Mouse (Mus musculus) hindbrain, embryonic 10.5 days (tissue): Measurements from ENCODE around the gene Tmem201. TPM values are rescaled to one million over a fixed set of nuclear protein-coding genes. Genes with fewer than 3 reads are reported as not detected.

Source experiments
- DNase-seq: peaks from one replicate; pipeline ENCODE4 v3.0.0-alpha.2; 2017; ENCODE audit warnings: low spot score
- H3K27ac ChIP-seq: fragments of 300-500 bp; sonication (generic); 2 replicates; pipeline ENCODE4 v1.5.1; 2016; ENCODE audit warnings: mild to moderate bottlenecking, moderate library complexity
- H3K27me3 ChIP-seq: fragments of 300-500 bp; sonication (generic); 2 replicates; pipeline ENCODE4 v1.6.1; 2016; ENCODE audit warnings: mild to moderate bottlenecking; ENCODE audit not compliant: poor library complexity, insufficient read depth, severe bottlenecking
- H3K36me3 ChIP-seq: fragments of 300-500 bp; sonication (generic); 2 replicates; pipeline ENCODE4 v1.6.1; 2016; ENCODE audit warnings: mild to moderate bottlenecking, moderate library complexity
- H3K4me1 ChIP-seq: fragments of 300-500 bp; sonication (generic); replicated peaks from 2 replicates; pipeline ENCODE4 v1.6.1; 2016; ENCODE audit warnings: mild to moderate bottlenecking
- H3K4me3 ChIP-seq: fragments of 300-500 bp; sonication (generic); 2 replicates; pipeline ENCODE4 v1.5.1; 2016; ENCODE audit warnings: mild to moderate bottlenecking, moderate library complexity
- H3K9me3 ChIP-seq: fragments of 300-500 bp; sonication (generic); 2 replicates; pipeline ENCODE4 v1.6.1; 2016; ENCODE audit warnings: mild to moderate bottlenecking, moderate library complexity
- WGBS: fragments of 180-500 bp; shearing (Covaris S2); methylation state at CpG from one replicate; pipeline ENCODE4 v1.1.7; 2016; 5-methylcytosine and 5-hydroxymethylcytosine counted together
- polyA plus RNA-seq: library from polyadenylated mRNA; unstranded; fragments of >200 nt; fragmentation: Nextera tagmentation; extraction: Ambion mirVana; gene quantifications from 2 replicates; pipeline ENCODE4 v1.2.1, GENCODE M21; 2016

Tmem201 gene
- polyA plus RNA-seq, 1 experiment from 2014 or later: 44.4 TPM

DNA sequence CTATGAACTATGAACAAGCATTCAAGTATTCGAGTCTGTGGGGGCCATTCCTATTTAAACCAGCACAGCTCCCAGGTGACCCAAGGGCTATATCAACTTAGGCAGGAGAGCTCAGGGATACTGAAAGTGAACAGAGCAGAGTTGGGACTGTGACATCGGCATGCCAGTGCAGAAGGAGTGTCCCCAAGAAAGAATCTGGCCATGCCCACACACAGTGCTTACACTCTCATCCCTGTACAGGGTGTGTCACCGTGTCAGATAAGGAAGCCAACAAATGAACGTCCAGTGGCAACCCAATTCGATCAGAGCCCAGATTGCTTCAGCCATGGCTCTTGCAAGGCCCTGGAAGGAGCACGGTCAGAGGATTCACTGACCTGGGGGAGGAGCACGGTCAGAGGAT is 32.5 kb downstream of the Tmem201 start:
- Histone ChIP-seq H3K4me1 (peaks cover 17% of the 10 kb centered on the region; the same call in 1 of the 2 replicates), H3K9me3 (no peaks in the 10 kb centered on the region), H3K4me3 (no peak overlapping the region), H3K27me3 (peaks cover 13% of the 10 kb centered on the region), H3K27ac (no peak overlapping the region), H3K36me3 (no peaks in the 10 kb centered on the region)
- WGBS: 77% methylated on average over 7 of the region's 7 CpGs
- no peak for DNase-seq

DNA sequence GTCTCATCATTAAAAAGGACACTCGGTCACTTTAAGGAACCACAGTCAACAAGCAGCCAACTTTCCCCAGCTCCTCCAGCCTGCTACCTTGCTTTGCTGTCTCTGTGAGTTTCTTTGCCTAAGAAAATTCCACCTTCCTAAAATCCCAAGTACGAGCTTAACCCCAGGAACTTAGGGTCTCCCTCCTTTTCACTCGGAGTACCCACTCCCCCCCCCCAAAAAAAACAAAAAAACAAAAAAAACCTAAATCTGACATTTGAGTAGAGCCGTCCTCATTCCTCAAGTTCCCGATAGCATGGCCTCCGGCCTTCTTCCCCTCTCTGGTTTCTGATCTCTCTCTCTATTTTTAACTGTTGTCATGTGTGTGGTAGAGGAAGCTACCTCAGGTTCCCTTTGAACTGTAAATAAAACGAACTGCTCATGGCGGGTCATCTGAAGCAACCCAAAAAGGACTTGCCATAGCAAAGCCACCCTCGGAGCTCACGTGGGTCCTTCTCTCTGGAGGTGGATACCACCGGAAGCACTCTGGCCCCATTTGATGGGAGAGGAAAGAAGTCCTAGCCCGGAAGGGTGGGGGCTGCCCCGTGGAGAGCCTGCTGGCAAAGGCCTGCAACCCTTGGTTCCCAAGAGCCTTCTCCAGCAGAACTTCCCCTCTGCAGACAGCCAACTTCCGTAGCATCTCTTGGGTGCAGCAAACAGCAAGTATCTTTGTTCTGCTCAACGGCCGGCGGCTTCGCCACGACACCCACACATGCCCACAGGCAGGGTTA is 35.4 kb downstream of the Tmem201 start, which contains the start of gene Pik3cd:
Gene Pik3cd, minus strand, starts transcription at position 362 of the 770 bp plus-strand sequence.
- peaks cover 29% of the 10 kb centered on the region for H3K4me1 ChIP-seq
- no peak for DNase-seq
- no peak within 1 kb of the TSS for H3K27ac ChIP-seq
- no peaks in the 10 kb centered on the region for H3K9me3 ChIP-seq
- H3K27me3 ChIP-seq: peaks cover 41% of the 10 kb centered on the region
- 68% methylated on average over 19 of the region's 19 CpGs for WGBS
- H3K36me3 ChIP-seq: no peaks in the 10 kb centered on the region
- H3K4me3 ChIP-seq: no peak within 1 kb of the TSS

DNA sequence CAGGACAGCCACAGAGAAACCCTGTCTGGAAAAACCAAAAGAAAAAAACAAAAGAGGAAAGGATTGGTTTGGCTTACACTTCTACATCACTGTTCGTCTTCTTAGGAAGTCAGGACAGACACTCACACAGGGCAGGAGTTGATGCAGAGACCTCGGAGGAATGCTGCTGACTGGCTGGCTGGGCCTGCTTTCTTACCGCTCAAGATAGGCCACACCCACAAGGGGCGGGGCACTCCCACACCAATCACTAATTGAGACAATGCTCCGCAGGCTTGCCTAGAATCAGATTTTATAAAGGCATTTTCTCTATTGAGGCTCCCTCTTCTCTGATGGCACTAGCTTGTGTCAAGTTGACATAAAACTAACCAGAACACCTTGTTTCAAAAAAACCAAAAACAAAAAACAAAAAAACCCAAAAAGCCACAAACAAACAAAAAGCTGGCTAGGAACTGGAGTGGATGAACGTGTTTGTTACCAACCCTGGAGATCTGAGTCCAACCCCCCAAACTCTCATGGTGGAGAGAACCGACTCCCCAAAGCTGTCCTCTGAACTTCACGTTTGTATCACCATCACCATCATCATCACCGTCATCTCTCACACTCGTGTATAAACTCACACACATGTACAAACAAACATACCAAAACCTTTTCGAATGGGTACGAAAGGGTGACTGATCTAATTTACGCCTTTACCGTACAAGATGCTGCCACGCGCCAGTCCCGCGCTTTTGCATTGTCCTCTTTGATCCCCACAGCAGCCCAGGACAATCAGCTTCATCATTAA is 36.2 kb downstream of the Tmem201 start:
- Histone ChIP-seq H3K36me3 (no peaks in the 10 kb centered on the region), H3K9me3 (no peaks in the 10 kb centered on the region), H3K4me1 (peaks cover 35% of the 10 kb centered on the region), H3K27ac (no peak overlapping the region), H3K27me3 (peaks cover 49% of the 10 kb centered on the region), H3K4me3 (no peak overlapping the region)
- 61% methylated on average over 18 of the region's 18 CpGs for WGBS
- DNase-seq: no peak

DNA sequence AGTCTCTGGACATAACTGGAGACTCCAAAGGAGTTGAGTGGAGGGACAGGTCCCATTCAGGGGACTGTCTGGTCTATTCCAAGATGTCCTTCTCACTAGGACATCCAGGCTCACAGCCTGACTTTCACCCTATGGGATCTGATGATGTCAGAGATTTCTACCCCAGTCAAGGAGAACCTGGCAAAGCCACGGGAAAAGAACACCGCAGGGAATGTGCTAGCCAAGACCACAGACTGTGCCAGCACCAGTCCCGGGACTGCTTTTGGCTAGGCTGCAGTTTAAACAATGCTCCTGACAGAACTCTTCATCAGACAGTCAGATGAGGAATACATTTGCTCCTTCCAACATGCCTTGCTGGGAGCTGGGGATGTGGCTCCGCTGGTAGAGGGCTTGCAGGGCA is 37.9 kb downstream of the Tmem201 start:
- 84% methylated on average over 4 of the region's 4 CpGs for WGBS
- DNase-seq: no peak
- no peak overlapping the region for H3K4me3 ChIP-seq
- peaks cover 64% of the 10 kb centered on the region for H3K27me3 ChIP-seq
- H3K27ac ChIP-seq: no peak overlapping the region
- no peaks in the 10 kb centered on the region for H3K36me3 ChIP-seq
- no peaks in the 10 kb centered on the region for H3K9me3 ChIP-seq
- peaks cover 43% of the 10 kb centered on the region for H3K4me1 ChIP-seq

DNA sequence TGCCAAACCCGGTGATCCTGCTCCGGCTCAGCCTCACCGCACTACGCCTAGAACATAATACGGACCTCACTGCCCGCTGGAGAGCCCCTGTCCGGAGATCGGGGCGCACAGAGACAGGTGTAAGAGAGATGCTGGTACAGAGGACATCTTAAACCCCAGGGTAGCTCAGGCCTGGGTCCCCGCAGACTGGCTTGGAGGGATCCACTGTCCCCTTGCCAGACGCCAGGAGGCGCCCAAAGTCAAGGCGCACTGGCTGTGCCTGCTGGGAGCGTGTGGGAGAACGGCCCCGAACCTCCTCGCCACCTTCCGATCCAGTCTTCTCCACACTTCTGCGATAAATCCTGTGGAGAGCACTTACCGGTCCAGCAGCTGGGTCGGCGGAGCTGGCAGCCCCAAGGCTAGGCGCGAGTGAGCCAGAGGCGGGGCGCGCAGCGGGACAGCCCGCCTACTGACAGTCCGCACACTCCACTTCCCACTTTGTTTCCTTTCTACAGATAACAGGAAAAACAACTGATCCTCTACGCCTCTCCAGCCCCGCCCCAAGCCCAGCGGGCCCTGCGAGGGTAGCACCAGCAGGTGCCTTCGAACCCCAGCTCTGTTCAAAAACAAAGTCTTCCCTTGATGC is 39.5 kb downstream of the Tmem201 start:
- under 1% methylated on average over 35 of the region's 35 CpGs for WGBS
- Histone ChIP-seq H3K27me3 (peaks cover 64% of the 10 kb centered on the region), H3K36me3 (no peaks in the 10 kb centered on the region), H3K9me3 (no peaks in the 10 kb centered on the region), H3K4me1 (peaks cover 43% of the 10 kb centered on the region), H3K4me3 (peak overlapping the region; percentile 60), H3K27ac (peak overlapping the region; percentile 79)
- peak; percentile 75 for DNase-seq

DNA sequence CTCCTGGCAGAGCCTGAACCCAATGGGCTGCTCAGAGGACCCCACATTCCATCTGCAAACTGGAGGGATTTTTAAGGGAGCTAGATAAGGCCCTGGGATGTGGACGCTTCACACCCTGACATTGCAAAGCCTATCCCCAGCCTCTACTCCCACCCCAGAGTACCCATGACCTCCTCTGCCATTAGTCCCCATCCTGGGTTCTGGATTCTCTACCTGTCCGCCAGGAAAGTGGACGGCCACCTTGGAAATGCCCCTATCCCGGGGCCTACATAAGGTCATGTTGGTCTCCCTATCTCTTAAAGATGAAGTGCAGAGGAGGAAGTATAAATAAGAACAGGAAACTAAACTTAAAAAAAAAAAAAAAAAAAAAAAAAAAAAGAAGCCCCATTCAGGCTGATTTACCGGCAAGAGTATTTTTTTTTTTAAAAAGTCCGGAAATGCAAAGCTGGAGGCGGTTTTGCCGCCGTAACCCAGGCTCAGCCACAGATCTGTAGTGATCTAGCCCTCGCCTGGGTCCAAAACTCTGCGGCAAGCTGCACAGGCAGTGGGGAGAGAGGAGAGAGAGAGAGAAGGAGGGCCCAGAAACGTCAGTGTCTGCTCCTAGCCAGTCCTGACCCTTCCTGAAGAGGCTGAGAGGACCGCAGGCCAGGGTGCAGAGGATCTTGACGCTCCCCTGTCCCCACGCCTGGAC is 40.2 kb downstream of the Tmem201 start:
- H3K36me3 ChIP-seq: no peaks in the 10 kb centered on the region
- peaks cover 40% of the 10 kb centered on the region for H3K4me1 ChIP-seq
- peak overlapping the region; percentile 79 for H3K27ac ChIP-seq
- H3K9me3 ChIP-seq: no peaks in the 10 kb centered on the region
- WGBS: 14% methylated on average over 15 of the region's 15 CpGs
- no peak for DNase-seq
- peaks cover 61% of the 10 kb centered on the region for H3K27me3 ChIP-seq
- H3K4me3 ChIP-seq: peak overlapping the region; percentile 60

DNA sequence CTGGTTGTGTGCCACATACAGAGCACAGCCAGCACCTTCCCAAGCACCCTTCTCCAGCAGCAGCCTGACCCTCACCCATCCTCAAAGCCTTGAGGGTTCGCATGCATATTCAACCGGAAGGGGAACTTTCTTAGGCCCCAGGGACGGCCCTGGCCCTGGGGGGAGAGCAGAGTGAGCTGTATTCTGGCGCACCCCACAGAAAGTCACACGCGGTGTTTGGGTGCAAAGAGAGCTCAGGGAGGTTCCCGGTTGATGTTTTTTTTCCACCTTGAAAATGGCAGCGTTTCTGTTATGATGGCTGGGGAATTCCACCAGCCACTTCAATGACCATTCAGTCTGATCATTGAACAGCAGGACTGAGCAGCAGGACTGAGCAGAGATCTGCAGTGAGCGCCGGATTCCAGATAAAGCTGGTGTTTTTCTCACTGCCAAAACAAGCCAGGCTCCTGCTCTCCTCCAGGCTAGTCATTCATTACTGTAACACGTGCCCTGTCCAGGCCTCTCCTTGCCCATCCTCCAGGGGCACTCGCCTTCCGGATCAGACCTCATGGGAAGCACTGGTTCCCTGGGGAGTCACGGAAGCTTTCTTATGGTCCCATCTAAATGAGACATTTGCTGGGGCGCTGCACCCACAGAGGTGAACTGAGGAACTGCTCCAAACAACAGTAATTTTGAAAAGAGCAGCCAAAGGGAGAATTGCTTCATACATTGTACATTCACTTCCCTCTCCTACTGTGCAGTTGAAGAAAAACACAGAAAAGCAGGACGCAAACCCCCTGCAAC is 41.5 kb downstream of the Tmem201 start:
- Histone ChIP-seq H3K36me3 (no peaks in the 10 kb centered on the region), H3K9me3 (no peaks in the 10 kb centered on the region), H3K27ac (0 out of 2 replicates have a peak overlapping the region, but pooled peaks have one; percentile 16), H3K4me3 (no peak overlapping the region), H3K27me3 (peaks cover 59% of the 10 kb centered on the region), H3K4me1 (peaks cover 34% of the 10 kb centered on the region)
- no peak for DNase-seq
- WGBS: 33% methylated on average over 16 of the region's 16 CpGs

DNA sequence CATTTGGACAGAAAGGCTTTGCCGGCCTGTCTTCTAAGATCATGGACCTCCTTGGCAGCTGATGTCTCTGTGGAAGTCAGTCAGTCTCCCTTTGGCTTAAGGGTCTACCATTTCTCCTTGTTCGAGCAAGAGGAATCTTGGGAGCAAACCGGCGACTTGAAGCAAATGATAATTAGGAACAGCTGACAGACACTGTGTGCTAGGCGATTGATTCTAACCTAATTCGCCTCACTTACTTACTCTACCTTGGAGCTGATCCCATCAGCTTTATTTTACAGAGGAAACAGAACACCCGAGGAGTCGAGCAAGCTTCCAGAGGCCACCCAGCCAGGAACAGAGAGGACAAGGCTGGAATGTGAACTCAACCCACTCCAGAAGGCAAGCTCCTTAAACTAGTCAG is 46.5 kb downstream of the Tmem201 start:
- DNase-seq: no peak
- H3K4me1 ChIP-seq: peaks cover 8% of the 10 kb centered on the region
- 66% methylated on average over 8 of the region's 8 CpGs for WGBS
- H3K27me3 ChIP-seq: peaks cover 12% of the 10 kb centered on the region
- H3K27ac ChIP-seq: no peak overlapping the region; the same call in 1 of the 2 replicates
- H3K4me3 ChIP-seq: no peak overlapping the region
- no peaks in the 10 kb centered on the region for H3K36me3 ChIP-seq
- H3K9me3 ChIP-seq: no peaks in the 10 kb centered on the region

DNA sequence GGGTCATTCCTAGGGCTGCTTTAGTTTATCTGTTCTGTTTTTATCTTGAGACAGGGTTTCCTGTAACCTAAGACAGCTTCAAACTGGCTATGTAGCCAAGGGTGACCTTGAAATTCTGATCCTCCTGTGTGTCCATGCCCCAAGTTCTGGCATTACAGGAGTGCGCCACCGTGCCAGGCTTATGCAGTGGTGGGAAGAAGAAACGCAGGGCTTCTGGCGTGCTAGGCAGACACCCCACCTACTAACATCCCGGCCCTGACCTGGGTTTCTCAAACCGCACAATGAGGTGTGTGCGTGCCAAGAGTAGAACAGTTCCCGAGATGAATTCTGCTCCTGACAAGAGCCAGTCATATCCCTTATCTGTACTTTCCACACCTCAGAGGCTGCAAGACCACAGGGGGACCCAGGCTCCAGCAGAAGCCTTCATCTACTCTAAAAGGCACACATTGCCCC is 47.0 kb downstream of the Tmem201 start:
- Histone ChIP-seq H3K36me3 (no peaks in the 10 kb centered on the region), H3K4me3 (no peak overlapping the region), H3K9me3 (no peaks in the 10 kb centered on the region), H3K4me1 (0 out of 2 replicates have a peak, but pooled peaks cover 3% of the 10 kb centered on the region), H3K27me3 (peaks cover 7% of the 10 kb centered on the region), H3K27ac (no peak overlapping the region; the same call in 1 of the 2 replicates)
- DNase-seq: no peak
- 95% methylated on average over 8 of the region's 8 CpGs for WGBS

DNA sequence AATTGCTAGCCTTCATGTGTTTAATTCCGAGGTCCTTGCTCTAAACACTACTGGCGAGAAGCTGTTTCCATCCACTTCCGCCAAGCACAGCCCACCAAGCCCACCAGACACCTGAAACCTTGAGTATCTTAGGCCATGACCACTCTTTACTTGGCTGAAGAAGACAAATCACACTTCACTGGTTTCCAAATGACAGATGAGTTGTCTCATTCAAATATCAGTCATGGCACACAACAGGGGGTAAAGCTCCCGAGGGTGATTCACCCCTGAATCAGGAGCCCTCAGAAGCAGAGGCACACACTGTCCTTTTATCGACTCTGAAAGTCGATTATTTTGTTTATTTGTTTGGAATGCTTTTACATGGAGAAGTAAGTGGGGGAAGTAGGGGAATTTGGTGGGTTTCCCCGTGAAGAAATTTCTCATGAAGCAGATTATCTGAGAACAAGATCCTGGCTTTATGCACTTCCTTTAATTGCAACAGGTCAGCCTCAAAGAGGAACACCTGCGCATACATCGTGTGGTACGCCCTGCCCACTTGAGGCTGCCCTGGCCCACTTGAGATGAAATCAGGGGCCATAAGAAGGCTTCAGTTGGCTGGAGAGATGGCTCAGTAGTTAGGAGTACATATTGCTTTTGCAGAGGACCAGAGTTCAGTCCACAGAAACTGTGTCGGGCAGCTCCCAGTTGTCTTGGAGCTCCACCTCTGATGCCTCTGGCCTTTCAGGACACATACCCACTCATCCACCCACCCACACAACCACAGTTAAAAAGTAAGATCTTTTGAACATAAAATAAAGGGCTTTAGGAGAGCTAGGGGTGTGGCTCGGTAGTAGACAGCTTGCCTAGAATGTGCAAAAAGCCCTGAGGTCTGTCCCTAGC is 47.8 kb downstream of the Tmem201 start:
- Histone ChIP-seq H3K9me3 (no peaks in the 10 kb centered on the region), H3K27me3 (peaks cover under 1% of the 10 kb centered on the region; the same call in 1 of the 2 replicates), H3K4me3 (no peak overlapping the region), H3K36me3 (no peaks in the 10 kb centered on the region), H3K4me1 (peaks cover 2% of the 10 kb centered on the region; the same call in 1 of the 2 replicates), H3K27ac (no peak overlapping the region)
- WGBS: 84% methylated on average over 12 of the region's 12 CpGs
- DNase-seq: no peak

DNA sequence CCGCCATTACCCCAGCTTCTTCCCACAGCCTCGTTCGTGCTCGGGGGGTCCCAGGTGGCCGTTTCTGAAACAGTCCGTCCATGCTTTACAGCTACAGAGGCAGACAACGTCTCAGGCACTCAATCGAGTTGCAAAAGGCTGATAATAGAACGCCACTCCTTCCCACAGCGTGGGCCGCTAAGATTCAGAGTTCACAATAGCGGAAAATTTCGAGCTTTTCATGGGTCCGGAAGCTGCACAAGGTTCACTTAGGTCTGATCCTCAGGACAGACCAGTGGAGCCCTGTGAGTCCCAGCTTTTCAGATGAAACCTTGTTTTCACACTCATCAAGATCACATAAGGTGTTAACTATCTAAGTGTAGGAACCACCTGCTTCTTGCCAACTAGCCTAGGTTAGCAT is 49.0 kb downstream of the Tmem201 start:
- WGBS: 84% methylated on average over 14 of the region's 14 CpGs
- DNase-seq: no peak

More for the DNA sequence above, 49.0 kb downstream of the Tmem201 start:
- Histone ChIP-seq H3K36me3 (no peaks in the 10 kb centered on the region), H3K9me3 (no peaks in the 10 kb centered on the region), H3K4me1 (peaks cover 2% of the 10 kb centered on the region; the same call in 1 of the 2 replicates), H3K27ac (no peak overlapping the region), H3K4me3 (no peak overlapping the region), H3K27me3 (peaks cover 9% of the 10 kb centered on the region; the same call in 1 of the 2 replicates)
